In genomic region chr3:37640162-37640721, GRCm38 (mm10) we compare ENCODE assay signal across 8 mouse cellular contexts. TPM values are rescaled to one million over a fixed set of nuclear protein-coding genes. Genes with fewer than 3 reads are reported as not detected.
DNase-seq lines count a peak whose midpoint lies in the region; ATAC-seq and TF ChIP-seq lines count a peak whose summit lies in the region.

No protein-coding gene starts in this region.

- under 1% methylated on average over 80 of the region's 86 CpGs for WGBS in intestine, postnatal 0 days
- WGBS in liver, embryonic 15.5 days (ENCODE audit: insufficient replicate concordance), result under 1% methylated on average over 84 of the region's 86 CpGs

- H3K9me3 ChIP-seq in intestine, postnatal 0 days (ENCODE audit: control insufficient read depth), result no peaks in the 10 kb centered on the region
- no peaks in the 10 kb centered on the region for H3K9me3 ChIP-seq in liver, embryonic 15.5 days (replicated peaks)

- H3K36me3 ChIP-seq in intestine, postnatal 0 days (ENCODE audit: control insufficient read depth, insufficient read depth), result peaks cover 16% of the 10 kb centered on the region
- H3K36me3 ChIP-seq in liver, embryonic 15.5 days (replicated peaks), result peaks cover 20% of the 10 kb centered on the region

- peak; percentile 1; the same call in 1 of the 2 replicates for ATAC-seq in common myeloid progenitor, adult 5-6 weeks (replicated peaks; ENCODE audit: low read depth, poor library complexity, severe bottlenecking)
- ATAC-seq in intestine, postnatal 0 days, result peak; percentile 57
- ATAC-seq in liver, embryonic 15.5 days (ENCODE audit: insufficient read depth), result peak; percentile 53

- no peak; the same call in 1 of the 2 replicates for TF ChIP-seq CTCF in intestine, postnatal 0 days (IDR thresholded peaks at IDR 0.05; ENCODE audit: low read depth)

- peak; percentile 59 for DNase-seq in urinary bladder, adult 2 months (ENCODE audit: low spot score)
- DNase-seq in urinary bladder, postnatal 10 days (ENCODE audit: low spot score), result no peak
- DNase-seq in gastrocnemius, postnatal 4 days (ENCODE audit: low spot score in 2 of 2), result peak; percentile 37 to 66
- peak; percentile 42 for DNase-seq in ovary, postnatal 36 days (ENCODE audit: low spot score)
- peak; percentile 58 for DNase-seq in yolk sac, embryonic 10.5 days (ENCODE audit: low spot score)

- H3K9ac ChIP-seq in intestine, postnatal 0 days (ENCODE audit: low read depth, low read length), result peak overlapping the region; percentile 78
- peak overlapping the region; percentile 62 for H3K9ac ChIP-seq in liver, embryonic 15.5 days

- peak overlapping the region; percentile 83 for H3K4me3 ChIP-seq in intestine, postnatal 0 days (ENCODE audit: low read depth, low read length)
- H3K4me3 ChIP-seq in liver, embryonic 15.5 days (replicated peaks), result peak overlapping the region; percentile 72

- H3K4me2 ChIP-seq in intestine, postnatal 0 days (replicated peaks; ENCODE audit: low read depth), result peak overlapping the region; percentile 76
- H3K4me2 ChIP-seq in liver, embryonic 15.5 days, result peak overlapping the region; percentile 95

- H3K27ac ChIP-seq in intestine, postnatal 0 days (ENCODE audit: low read depth, low read length), result peak overlapping the region; percentile 86
- H3K27ac ChIP-seq in liver, embryonic 15.5 days (replicated peaks), result peak overlapping the region; percentile 66

- H3K4me1 ChIP-seq in intestine, postnatal 0 days (replicated peaks; ENCODE audit: control insufficient read depth, insufficient read depth, low read length), result no peaks in the 10 kb centered on the region; the same call in 1 of the 2 replicates
- H3K4me1 ChIP-seq in liver, embryonic 15.5 days (replicated peaks), result peaks cover 33% of the 10 kb centered on the region

- no peaks in the 10 kb centered on the region for H3K27me3 ChIP-seq in intestine, postnatal 0 days (replicated peaks; ENCODE audit: control insufficient read depth, insufficient read depth, low read length)
- H3K27me3 ChIP-seq in liver, embryonic 15.5 days, result peaks cover 37% of the 10 kb centered on the region

RNA-seq across cellular contexts. Expression of gene Spry1, which starts 0.5 kb away (rescaled TPM):
- 34.7 and 38.2 TPM in 2 replicates for polyA plus RNA-seq in urinary bladder, adult 2 months (2012; rRNA removed)
- total RNA-seq in common myeloid progenitor, adult 5-6 weeks (2017), result 4.5 and 4.8 TPM in 2 replicates
- 10 to 100 TPM; 67.4 to 74.2 TPM for total RNA-seq in gastrocnemius, postnatal 4 days (2021)
- 7.9 and 9.2 TPM in 2 replicates for polyA plus RNA-seq in intestine, postnatal 0 days (2015; fragmentation: Nextera tagmentation; extraction: Ambion mirVana)
- 3.0 and 3.9 TPM in 2 replicates for polyA plus RNA-seq in liver, embryonic 15.5 days (2015; fragmentation: Nextera tagmentation; extraction: Ambion mirVana)

Comparison
In these comparisons a context has a peak if more than half of its experiments do, and no peak if none do; other contexts are left out.
1. ATAC-seq: peak in every context shown above with its lines; median percentile 57 in intestine, postnatal 0 days; 53 in liver, embryonic 15.5 days; 1 in common myeloid progenitor, adult 5-6 weeks.